Mouse (Mus musculus) intestine, embryonic 16.5 days (tissue): ENCODE measurements around the gene Aktip. TPM values are rescaled to one million over a fixed set of nuclear protein-coding genes. Genes with fewer than 3 reads are reported as not detected.
A peak's percentile ranks its signal among the peaks of the same experiment; 100 is the strongest.

Experiments
- ATAC-seq: fragments of 200-750 bp; cut with Nextera tagmentation; 2 replicates; pipeline ENCODE4 v1.8.0; 2017; ENCODE audit warnings: moderate TSS enrichment, moderate library complexity
- H3K27ac ChIP-seq: fragments of 300-500 bp; sonication (generic); 2 replicates; pipeline ENCODE4 v1.5.1; 2014; ENCODE audit warnings: mild to moderate bottlenecking, low read length
- H3K27me3 ChIP-seq: fragments of 300-500 bp; sonication (generic); replicated peaks from 2 replicates; pipeline ENCODE4 v1.6.1; 2014; ENCODE audit warnings: low read length, control low read depth, mixed read lengths; ENCODE audit not compliant: control insufficient read depth, insufficient read depth
- H3K36me3 ChIP-seq: fragments of 300-500 bp; sonication (generic); 2 replicates; pipeline ENCODE4 v1.6.1; 2014; ENCODE audit warnings: low read length, control low read depth; ENCODE audit not compliant: control insufficient read depth, insufficient read depth
- H3K4me1 ChIP-seq: fragments of 300-500 bp; sonication (generic); 2 replicates; pipeline ENCODE4 v1.6.1; 2014; ENCODE audit warnings: low read length, control low read depth, mixed read lengths; ENCODE audit not compliant: control insufficient read depth, insufficient read depth
- H3K4me2 ChIP-seq: fragments of 300-500 bp; sonication (generic); 2 replicates; pipeline ENCODE4 v1.6.1; 2014; ENCODE audit warnings: low read depth, low read length, control low read depth
- H3K4me3 ChIP-seq: fragments of 300-500 bp; sonication (generic); 2 replicates; pipeline ENCODE4 v1.5.1; 2014; ENCODE audit warnings: mild to moderate bottlenecking, low read length
- H3K9ac ChIP-seq: fragments of 300-500 bp; sonication (generic); 2 replicates; pipeline ENCODE4 v1.6.1; 2014; ENCODE audit warnings: low read depth, low read length
- H3K9me3 ChIP-seq: fragments of 300-500 bp; sonication (generic); 2 replicates; pipeline ENCODE4 v1.6.1; 2016; ENCODE audit warnings: low read length, control low read depth; ENCODE audit not compliant: control insufficient read depth
- WGBS: fragments of 180-500 bp; shearing (Covaris S2); extraction: QIAGEN DNeasy Blood & Tissue Kit; methylation state at CpG from one replicate; pipeline ENCODE4 v1.1.7; 2014; 5-methylcytosine and 5-hydroxymethylcytosine counted together
- polyA plus RNA-seq: library from polyadenylated mRNA; unstranded; fragments of >200 nt; fragmentation: Nextera tagmentation; extraction: Ambion mirVana; gene quantifications from 2 replicates; pipeline ENCODE4 v1.2.1, GENCODE M21; 2015

The Aktip gene
- polyA plus RNA-seq, 1 experiment from 2014 or later: 43.0 TPM

- Histone ChIP-seq H3K4me3 (no peak overlapping the region), H3K36me3 (no peaks in the 10 kb centered on the region), H3K4me1 (no peaks in the 10 kb centered on the region), H3K9ac (no peak overlapping the region), H3K27me3 (no peaks in the 10 kb centered on the region), H3K9me3 (no peaks in the 10 kb centered on the region), H3K4me2 (no peak overlapping the region), H3K27ac (no peak overlapping the region)
- ATAC-seq: no peak
- WGBS: 80% methylated on average over 5 of the region's 5 CpGs
Measured at GRCm38 (mm10) chr8:91197233-91197632, 2.5 kb downstream of the Aktip start.

GRCm38 (mm10) chr8:91196661-91197060, 3.1 kb downstream of the Aktip start:
- WGBS: 85% methylated on average over 12 of the region's 12 CpGs
- Histone ChIP-seq H3K4me2 (no peak overlapping the region), H3K4me3 (no peak overlapping the region), H3K4me1 (no peaks in the 10 kb centered on the region), H3K27me3 (no peaks in the 10 kb centered on the region), H3K27ac (no peak overlapping the region), H3K9ac (no peak overlapping the region), H3K36me3 (no peaks in the 10 kb centered on the region), H3K9me3 (no peaks in the 10 kb centered on the region)
- no peak for ATAC-seq

- no peak overlapping the region for H3K4me3 ChIP-seq
- no peaks in the 10 kb centered on the region for H3K36me3 ChIP-seq
- 76% methylated on average over 2 of the region's 2 CpGs for WGBS
- no peak overlapping the region for H3K4me2 ChIP-seq
- H3K9ac ChIP-seq: no peak overlapping the region
- H3K27me3 ChIP-seq: no peaks in the 10 kb centered on the region; the same call in none of the 2 replicates
- peaks cover 4% of the 10 kb centered on the region for H3K4me1 ChIP-seq
- H3K9me3 ChIP-seq: no peaks in the 10 kb centered on the region
- no peak overlapping the region for H3K27ac ChIP-seq
- no peak for ATAC-seq
Measured at GRCm38 (mm10) chr8:91194081-91194480, 5.7 kb downstream of the Aktip start.

- Histone ChIP-seq H3K36me3 (no peaks in the 10 kb centered on the region), H3K27me3 (peaks cover 3% of the 10 kb centered on the region), H3K4me2 (no peak overlapping the region), H3K9me3 (no peaks in the 10 kb centered on the region), H3K27ac (no peak overlapping the region), H3K4me3 (no peak overlapping the region), H3K9ac (no peak overlapping the region), H3K4me1 (peaks cover 4% of the 10 kb centered on the region)
- 78% methylated on average over 5 of the region's 5 CpGs for WGBS
- no peak for ATAC-seq
Measured at GRCm38 (mm10) chr8:91192941-91193340, 6.8 kb downstream of the Aktip start.

GRCm38 (mm10) chr8:91190816-91191340, 8.9 kb downstream of the Aktip start:
- H3K9me3 ChIP-seq: no peaks in the 10 kb centered on the region
- H3K4me1 ChIP-seq: peaks cover 4% of the 10 kb centered on the region
- no peak overlapping the region for H3K27ac ChIP-seq
- WGBS: 2% methylated on average over 17 of the region's 17 CpGs
- no peaks in the 10 kb centered on the region for H3K36me3 ChIP-seq
- H3K9ac ChIP-seq: peak overlapping the region; percentile 53
- ATAC-seq: peak; percentile 81
- H3K27me3 ChIP-seq: peaks cover 3% of the 10 kb centered on the region
- H3K4me2 ChIP-seq: peak overlapping the region; percentile 48
- H3K4me3 ChIP-seq: no peak overlapping the region

- peaks cover 4% of the 10 kb centered on the region for H3K4me1 ChIP-seq
- H3K36me3 ChIP-seq: no peaks in the 10 kb centered on the region
- 57% methylated on average over 10 of the region's 11 CpGs for WGBS
- no peak overlapping the region for H3K9ac ChIP-seq
- no peaks in the 10 kb centered on the region for H3K9me3 ChIP-seq
- H3K4me2 ChIP-seq: no peak overlapping the region
- no peak for ATAC-seq
- H3K4me3 ChIP-seq: no peak overlapping the region
- peaks cover 3% of the 10 kb centered on the region for H3K27me3 ChIP-seq
- no peak overlapping the region for H3K27ac ChIP-seq
Measured at GRCm38 (mm10) chr8:91188152-91188551, 11.6 kb downstream of the Aktip start.

- Histone ChIP-seq H3K4me1 (peaks cover 4% of the 10 kb centered on the region), H3K27me3 (peaks cover 3% of the 10 kb centered on the region), H3K4me2 (no peak overlapping the region), H3K9me3 (no peaks in the 10 kb centered on the region), H3K27ac (no peak overlapping the region), H3K36me3 (no peaks in the 10 kb centered on the region), H3K4me3 (no peak overlapping the region), H3K9ac (no peak overlapping the region)
- WGBS: 79% methylated on average over 12 of the region's 12 CpGs
- no peak for ATAC-seq
Measured at GRCm38 (mm10) chr8:91186372-91186771, 13.4 kb downstream of the Aktip start.

GRCm38 (mm10) chr8:91177708-91178107, 22.1 kb downstream of the Aktip start:
- H3K27me3 ChIP-seq: no peaks in the 10 kb centered on the region
- no peak overlapping the region for H3K4me3 ChIP-seq
- WGBS: 60% methylated on average over 1 of the region's 1 CpGs
- ATAC-seq: no peak
- H3K4me2 ChIP-seq: no peak overlapping the region
- H3K9me3 ChIP-seq: no peaks in the 10 kb centered on the region
- H3K9ac ChIP-seq: no peak overlapping the region
- H3K36me3 ChIP-seq: no peaks in the 10 kb centered on the region
- no peaks in the 10 kb centered on the region for H3K4me1 ChIP-seq
- H3K27ac ChIP-seq: no peak overlapping the region

- H3K36me3 ChIP-seq: no peaks in the 10 kb centered on the region
- no peak overlapping the region for H3K4me2 ChIP-seq
- WGBS: 69% methylated on average over 14 of the region's 14 CpGs
- no peak overlapping the region for H3K4me3 ChIP-seq
- H3K27ac ChIP-seq: no peak overlapping the region
- ATAC-seq: no peak
- H3K9ac ChIP-seq: no peak overlapping the region
- no peaks in the 10 kb centered on the region for H3K27me3 ChIP-seq
- H3K4me1 ChIP-seq: no peaks in the 10 kb centered on the region
- no peaks in the 10 kb centered on the region for H3K9me3 ChIP-seq
Measured at GRCm38 (mm10) chr8:91176176-91176575, 23.6 kb downstream of the Aktip start.

GRCm38 (mm10) chr8:91171605-91172004, 28.2 kb downstream of the Aktip start:
- Histone ChIP-seq H3K27me3 (no peaks in the 10 kb centered on the region), H3K4me1 (no peaks in the 10 kb centered on the region), H3K9me3 (no peaks in the 10 kb centered on the region), H3K4me2 (no peak overlapping the region), H3K36me3 (no peaks in the 10 kb centered on the region), H3K27ac (no peak overlapping the region), H3K4me3 (no peak overlapping the region), H3K9ac (no peak overlapping the region)
- WGBS: 49% methylated on average over 13 of the region's 13 CpGs
- ATAC-seq: no peak
